Mouse (Mus musculus): Measurements from ENCODE around the gene Pcsk2. TPM values are rescaled to one million over a fixed set of nuclear protein-coding genes. Genes with fewer than 3 reads are reported as not detected.

Gene Pcsk2
- not detected for polyA plus RNA-seq (2017; shearing (Covaris generic))

DNA sequence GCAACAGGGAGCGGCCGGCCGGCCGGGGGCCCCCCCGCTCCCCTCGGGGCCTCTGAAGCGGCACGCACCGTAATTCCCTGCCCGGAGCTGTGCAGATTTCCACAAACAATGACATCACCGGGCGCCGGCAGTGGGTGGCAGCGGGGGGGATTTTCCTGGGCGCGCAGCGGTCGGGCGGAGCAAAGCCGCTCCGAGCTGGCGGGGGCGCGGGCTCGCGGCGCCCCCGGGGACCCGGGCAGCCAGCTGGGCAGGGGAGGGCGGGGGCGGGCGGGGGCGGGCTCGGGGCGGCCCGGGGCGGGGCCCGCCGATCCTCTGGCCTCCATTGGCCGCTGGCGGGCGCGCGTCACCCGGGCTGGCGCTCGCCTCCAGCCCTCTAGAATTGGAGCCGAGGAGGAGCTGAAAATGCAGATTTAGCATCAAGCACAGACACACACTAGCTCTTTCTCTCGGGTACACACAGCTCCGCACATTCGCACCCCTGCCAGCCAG lies at the start of gene Pcsk2:
Gene Pcsk2, plus strand, starts transcription at position 399 of the 489 bp plus-strand sequence.
- ATAC-seq = no peak

DNA sequence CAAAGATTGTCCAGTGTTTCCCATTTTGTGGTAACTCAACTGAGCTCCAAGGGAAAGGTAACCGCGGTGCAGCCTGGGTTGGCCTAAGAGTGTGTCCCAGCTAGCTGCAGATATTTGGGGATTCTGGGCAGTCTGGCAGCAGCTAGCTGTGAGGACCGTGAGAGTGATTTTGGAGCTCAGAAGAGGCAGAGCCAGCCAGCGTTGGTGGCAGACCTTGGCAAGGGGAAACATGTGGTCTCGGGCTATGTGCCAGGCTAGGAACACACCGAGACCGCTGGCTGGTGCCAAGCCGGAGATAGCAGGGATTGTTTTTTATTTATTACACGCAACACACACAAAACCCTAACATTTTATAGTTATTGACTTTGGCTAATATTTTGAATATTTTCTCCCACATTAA lies 45.1 kb upstream of the Pcsk2 start:
- ATAC-seq = no peak

DNA sequence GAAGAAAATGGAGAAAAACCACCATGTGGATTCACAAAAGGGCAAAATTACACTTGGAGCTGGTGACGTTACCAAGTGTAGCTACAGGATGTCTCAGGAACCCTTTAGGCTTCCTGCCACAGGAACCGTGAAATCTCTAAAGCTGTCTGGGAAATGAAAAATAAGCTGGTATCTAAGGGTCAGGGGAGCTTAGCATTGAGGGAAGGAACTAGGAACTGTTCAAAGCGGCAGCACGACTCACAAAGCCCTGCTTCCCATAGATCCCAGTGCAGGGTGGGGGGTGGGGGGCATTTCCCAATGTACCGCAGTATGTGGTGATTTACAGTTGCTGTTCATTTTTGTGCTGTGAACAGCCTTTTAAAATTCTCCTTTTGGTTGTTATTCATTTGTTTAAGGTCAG lies 44.2 kb upstream of the Pcsk2 start:
- no peak for ATAC-seq

GRCm38 (mm10) chr2:143502203-143502602 lies 43.8 kb upstream of the Pcsk2 start:
- ATAC-seq = no peak

- ATAC-seq = no peak
Observed at GRCm38 (mm10) chr2:143536485-143536884, 9.5 kb upstream of the Pcsk2 start.

- ATAC-seq = no peak
Observed at GRCm38 (mm10) chr2:143545299-143545751, 631 bp upstream of the Pcsk2 start.

GRCm38 (mm10) chr2:143546412-143547211 lies 656 bp downstream of the Pcsk2 start:
- no peak for ATAC-seq

DNA sequence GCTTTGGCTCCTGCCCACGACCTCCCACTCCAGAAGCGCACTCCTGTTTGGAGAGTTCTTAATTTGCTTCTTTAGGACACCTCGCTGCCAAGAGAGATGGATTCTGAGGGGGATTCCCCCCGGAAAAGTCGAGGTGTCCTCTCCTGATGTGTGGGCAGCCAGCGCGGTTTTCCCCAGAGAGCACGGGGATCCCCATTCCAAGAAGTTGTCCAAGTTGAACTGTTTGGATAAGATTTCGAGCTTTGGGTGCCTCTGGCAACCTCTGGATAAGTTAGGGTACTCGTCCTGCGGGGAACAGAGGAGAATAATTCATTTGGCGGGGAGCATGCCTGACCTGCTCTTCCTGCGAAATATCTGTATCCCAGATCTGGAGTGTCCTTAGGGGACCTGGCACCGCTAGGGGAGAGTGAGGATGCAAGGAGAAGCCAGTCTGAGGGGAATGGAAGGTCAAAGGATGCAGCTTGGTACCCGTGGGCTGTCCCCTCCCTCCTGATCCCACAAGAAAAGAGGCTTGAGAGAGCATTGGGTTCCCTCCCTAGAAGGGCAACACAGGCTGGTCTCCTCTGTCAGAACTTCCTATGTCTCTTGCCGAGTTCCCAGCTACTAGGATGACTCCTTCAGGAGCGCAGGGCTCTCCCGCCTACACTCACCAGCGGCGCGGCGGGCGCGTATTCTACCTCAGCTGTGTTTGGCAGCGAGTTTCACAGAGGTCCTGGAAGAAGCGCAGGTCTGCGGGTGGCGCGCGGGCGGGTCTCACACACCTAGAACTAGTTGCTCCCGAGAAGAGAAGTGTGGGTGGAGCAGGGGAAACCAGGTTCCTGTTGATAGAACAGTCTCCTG lies 1.5 kb downstream of the Pcsk2 start:
- no peak for ATAC-seq

DNA sequence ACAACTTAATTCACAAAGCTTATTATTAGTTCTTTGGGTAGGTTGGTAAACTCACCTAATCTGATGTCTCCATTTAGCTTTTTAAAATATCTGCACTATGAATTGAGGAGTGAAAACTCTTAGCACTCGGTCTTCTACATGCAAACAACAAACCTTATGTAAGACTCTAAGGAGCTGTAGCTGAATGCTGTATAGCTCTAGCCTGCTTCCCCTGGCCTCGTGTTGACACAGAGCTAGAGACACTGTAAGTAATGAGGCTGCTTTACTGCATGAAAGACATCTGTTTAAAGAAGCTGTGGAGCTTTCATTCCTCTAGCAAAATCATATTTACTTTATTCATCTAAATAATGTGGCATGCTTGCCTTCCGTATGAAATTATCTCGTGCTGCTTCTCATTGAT lies 14.4 kb downstream of the Pcsk2 start:
- no peak for ATAC-seq

- ATAC-seq = no peak
Observed at GRCm38 (mm10) chr2:143565062-143565461, 19.1 kb downstream of the Pcsk2 start.

DNA sequence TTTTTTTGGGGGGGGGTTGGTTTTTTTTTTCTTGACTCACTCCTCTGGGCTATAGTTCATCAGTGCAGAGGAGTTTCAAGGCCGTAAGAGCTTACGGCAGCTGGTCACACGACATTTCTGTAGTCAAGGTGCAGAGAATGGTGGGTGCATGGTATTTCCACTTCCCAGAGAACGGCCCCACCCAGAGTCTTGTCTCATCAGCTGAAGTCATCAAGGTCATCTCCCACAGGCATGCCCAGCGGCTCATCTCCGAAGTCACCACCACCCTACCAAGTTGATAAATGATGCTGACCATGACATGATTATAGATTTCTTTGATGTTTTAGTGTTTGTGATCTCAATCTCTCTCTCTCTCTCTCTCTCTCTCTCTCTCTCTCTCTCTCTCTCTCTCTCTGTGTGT lies 20.0 kb downstream of the Pcsk2 start:
- ATAC-seq = no peak

GRCm38 (mm10) chr2:143585341-143585740 lies 39.4 kb downstream of the Pcsk2 start:
- no peak for ATAC-seq

DNA sequence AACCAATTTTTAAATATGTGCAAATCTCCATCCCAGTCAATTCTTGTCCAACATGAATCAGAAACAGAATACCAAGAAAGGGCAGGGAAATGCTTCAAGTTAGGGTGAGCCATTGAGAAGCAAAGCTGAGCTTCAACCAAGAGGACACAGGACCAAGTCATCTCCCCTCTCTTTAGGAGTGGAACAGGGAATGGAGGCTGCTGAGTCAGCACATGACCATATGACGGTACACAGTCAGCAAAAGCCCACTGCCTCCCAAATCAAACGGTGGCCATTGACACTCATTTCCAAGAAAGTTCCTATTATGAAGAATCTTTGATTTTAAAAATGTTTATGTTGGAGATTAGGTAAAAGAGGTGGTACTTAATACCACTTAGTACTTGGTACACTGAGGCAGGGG lies 44.4 kb downstream of the Pcsk2 start:
- no peak for ATAC-seq

DNA sequence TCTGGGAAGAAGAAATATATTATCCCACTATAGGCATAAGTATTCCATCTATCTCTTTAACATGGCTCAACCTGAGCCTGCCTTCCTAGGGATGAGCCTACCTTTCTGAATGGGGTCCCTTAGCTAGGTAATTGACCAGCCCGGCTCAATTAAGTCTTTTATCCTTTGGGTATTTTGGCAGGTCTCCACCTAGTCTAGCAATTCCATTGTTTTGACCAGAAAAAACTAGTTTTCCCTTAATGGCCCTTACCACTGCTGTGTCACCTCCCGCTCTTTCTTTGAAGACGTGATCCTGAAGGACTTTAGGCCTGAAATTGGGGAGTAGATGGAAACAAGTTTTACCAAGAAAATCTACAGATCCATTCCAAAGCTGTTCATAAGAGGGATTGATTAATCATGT lies 57.1 kb downstream of the Pcsk2 start:
- ATAC-seq = no peak

DNA sequence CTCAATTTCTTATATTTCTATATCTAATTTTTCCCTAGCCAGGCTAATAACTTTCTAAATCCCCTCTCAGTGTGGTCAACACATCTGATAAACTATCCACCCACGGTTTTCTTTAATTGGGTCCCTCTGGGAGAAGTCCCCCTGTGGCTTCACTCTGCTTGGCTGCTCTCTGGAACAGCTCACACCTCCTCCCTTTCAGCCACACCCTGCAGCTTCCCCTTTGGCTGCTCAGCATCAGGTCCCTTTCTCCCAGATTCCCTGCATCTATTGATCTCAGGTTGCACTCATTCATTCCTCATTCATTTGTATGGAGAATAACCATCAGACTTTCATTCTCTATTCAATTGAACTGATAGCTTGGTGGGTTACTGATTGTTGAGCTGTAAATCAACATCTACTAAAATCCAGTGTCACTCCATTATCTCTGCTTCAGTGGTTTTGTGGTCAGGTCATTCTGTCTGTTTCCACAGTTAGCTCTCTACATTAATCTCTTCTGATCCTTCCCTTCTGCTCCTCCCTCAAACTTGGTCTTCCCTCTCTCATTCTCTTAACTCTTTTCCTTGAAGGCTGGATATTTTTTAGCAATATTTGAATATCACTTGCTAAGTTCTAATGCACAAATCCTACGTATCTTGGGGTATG lies 58.0 kb downstream of the Pcsk2 start:
- no peak for ATAC-seq

DNA sequence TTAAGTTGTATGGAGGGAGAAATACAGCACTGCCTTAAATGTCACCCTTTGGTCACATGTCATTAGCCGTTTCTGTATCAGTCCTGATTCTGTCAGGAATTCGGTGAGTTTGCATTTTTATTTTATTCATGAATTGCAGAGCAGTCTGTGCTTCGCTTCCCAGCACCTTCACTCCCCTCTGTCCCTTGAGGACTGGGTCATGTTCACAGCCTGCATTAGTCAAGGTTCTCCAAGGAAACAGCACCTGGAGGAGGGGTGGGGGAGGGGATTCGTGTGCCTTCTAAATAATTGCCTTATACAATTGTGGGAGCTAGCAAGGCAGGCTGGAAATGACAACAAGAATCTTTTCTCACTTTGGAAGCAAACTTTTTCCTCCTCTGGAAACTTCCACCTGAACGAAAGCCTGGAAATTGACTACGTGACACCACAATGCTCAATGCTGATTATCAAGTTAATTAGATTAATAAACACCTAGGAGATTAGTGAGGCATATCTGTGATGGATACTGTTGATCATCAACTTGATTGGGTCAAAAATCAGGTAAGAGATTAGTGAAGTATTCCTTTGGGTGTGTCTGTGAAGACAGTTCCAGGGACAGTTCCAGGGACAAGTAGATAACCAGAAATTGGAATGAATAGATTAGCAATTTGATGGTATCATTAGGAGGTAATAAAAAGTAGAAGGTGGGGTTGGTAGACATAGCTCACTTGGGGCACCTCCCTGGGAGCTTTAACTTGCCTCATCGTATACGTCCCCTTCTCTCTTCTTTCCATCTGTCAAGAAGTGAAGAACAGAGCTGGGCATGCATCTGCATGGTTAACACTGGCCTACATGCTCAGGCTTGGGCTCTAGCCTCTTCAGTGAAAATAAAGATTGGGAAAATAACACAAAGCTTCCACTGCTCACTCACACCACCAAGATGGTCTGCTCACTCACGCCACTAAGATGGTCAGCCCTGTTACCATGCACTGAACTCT lies 64.7 kb downstream of the Pcsk2 start:
- ATAC-seq = no peak

- ATAC-seq = no peak
Observed at GRCm38 (mm10) chr2:143613466-143613865, 67.5 kb downstream of the Pcsk2 start.

DNA sequence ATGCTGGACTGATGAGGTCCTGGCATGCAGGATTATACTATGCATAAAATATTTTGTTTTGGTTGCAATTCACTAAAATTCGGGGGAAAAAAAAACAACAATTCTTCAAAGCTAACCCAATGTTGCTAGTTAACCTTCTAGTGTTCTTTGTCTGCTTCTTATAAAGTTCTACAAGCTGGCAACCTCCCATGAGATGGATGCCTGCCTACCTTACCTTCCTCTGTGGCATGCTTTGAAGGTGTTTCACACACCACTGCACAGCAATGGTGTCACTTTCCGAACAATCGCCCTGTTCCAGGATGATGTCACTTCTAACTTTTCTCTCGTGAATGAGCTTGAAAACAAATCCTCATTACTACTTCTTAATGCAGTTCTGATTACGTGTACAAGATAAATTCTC lies 68.8 kb downstream of the Pcsk2 start:
- ATAC-seq = no peak

GRCm38 (mm10) chr2:143620916-143621315 lies 75.0 kb downstream of the Pcsk2 start:
- ATAC-seq = no peak

DNA sequence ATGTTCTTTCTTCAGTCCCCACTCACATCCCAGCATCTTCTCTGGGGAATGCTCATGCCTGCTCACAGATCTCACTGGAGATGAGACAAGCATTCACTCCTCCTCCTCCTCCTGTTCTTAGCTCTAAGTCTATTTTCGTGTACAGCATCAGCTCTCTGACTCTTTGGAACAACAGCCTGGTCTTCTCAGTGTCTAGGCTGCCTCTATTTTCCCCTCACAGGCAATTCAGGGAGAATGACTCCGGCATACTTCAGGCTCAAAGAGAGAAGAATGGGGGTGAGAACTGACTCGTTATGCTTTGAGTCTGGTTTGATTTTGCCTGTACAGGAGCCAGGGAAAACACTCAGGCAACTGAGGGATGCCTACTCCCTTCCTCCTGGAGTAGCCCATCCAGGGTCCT lies 78.0 kb downstream of the Pcsk2 start:
- no peak for ATAC-seq

- ATAC-seq = no peak
Observed at GRCm38 (mm10) chr2:143643305-143643704, 97.3 kb downstream of the Pcsk2 start.

DNA sequence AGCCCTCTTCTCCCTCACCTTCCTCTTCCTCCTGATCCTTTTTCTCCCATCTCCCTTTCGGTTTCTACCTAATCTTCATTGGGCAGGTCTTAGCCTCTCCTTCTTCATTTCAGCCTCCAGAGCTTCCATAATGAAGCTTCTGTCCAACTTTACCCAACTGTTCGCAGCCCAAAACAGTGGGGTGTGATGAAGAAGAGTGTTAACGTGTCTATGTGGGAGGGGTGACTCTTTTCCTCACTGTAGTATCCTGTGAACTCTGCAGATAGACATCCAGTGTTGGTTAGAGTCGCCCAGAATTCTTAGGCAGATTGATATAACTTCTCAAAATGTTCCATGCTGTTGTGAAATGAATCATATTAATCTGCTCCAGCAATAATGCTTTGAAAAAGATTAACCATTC lies 98.4 kb downstream of the Pcsk2 start:
- ATAC-seq = no peak
